Mouse (Mus musculus) G1E (cell line): ENCODE measurements around the gene Ggcx.

Experiments used
- CTCF ChIP-seq: IDR thresholded peaks from 2 replicates; pipeline ENCODE4 v1.5.1; 2012; ENCODE audit warnings: low read depth, low read length, inconsistent platforms, mixed read lengths
- GATA1 ChIP-seq: IDR thresholded peaks from 2 replicates; pipeline ENCODE4 v1.6.1; 2012; ENCODE audit warnings: borderline replicate concordance, low read length, inconsistent platforms, mixed read lengths
- GATA2 ChIP-seq: IDR thresholded peaks from 2 replicates; pipeline ENCODE4 v1.6.1; 2012; ENCODE audit warnings: low read depth, low read length, inconsistent platforms, borderline replicate concordance
- POLR2AphosphoS5 ChIP-seq: IDR thresholded peaks from 2 replicates; pipeline ENCODE4 v1.6.1; 2012; ENCODE audit warnings: low read depth, low read length, inconsistent platforms; ENCODE audit not compliant: insufficient replicate concordance
- TAL1 ChIP-seq: conservative IDR thresholded peaks from 2 replicates; pipeline ENCODE4 v1.6.1; 2012; ENCODE audit warnings: low read depth, low read length, inconsistent platforms, mixed read lengths

GRCm38 (mm10) chr6:72475221-72475985 is 61.3 kb downstream of the Ggcx start:
- TF ChIP-seq POLR2AphosphoS5 (no peak), CTCF (no peak), GATA1 (no peak), GATA2 (no peak), TAL1 (no peak)
